Mouse (Mus musculus) spleen, postnatal 0 days (tissue): ENCODE data around the gene Cygb. TPM values are rescaled to one million over a fixed set of nuclear protein-coding genes. Genes with fewer than 3 reads are reported as not detected.

Source experiments
- polyA plus RNA-seq: library from polyadenylated mRNA; unstranded; fragments of >200 nt; fragmentation: Nextera tagmentation; extraction: Ambion mirVana; gene quantifications from 2 replicates; pipeline ENCODE4 v1.2.1, GENCODE M21; 2015

Gene Cygb
- polyA plus RNA-seq: 5.5 and 7.3 TPM in 2 replicates

DNA sequence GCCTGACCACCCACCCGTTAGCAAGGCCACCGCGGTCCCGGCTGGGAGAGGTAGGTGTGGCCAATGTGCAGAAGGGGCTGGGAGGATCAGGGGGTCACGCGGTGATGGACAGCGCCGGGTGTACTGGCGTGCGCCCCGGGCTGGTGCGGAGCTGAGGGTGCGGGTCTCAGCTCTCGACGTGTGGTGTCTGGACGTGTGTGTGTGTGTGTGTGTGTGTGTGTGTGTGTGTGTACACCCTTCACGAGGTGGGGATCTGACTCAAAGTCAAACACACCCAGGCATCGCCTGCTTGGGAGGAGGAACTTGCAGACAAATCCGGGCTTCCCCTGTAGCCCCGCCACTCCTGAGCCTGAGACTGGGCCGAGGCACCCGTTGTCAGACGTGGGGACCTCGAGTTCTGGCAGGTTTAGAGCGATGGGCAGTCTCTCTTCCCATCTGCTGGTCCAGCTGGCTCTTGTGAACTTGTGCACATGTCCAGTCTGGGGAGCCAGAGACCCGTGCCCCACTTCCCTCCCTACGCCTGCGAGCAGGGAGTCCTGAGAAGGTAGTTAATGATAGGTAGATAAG is at the start of gene Cygb:
Gene Cygb (minus strand): TSS at position 59 of the 567 bp plus-strand sequence.

GRCm38 (mm10) chr11:116653234-116653633 is 879 bp downstream of the Cygb start, which contains the start of gene Prcd:
Prcd (plus strand) TSS chr11:116653534.

DNA sequence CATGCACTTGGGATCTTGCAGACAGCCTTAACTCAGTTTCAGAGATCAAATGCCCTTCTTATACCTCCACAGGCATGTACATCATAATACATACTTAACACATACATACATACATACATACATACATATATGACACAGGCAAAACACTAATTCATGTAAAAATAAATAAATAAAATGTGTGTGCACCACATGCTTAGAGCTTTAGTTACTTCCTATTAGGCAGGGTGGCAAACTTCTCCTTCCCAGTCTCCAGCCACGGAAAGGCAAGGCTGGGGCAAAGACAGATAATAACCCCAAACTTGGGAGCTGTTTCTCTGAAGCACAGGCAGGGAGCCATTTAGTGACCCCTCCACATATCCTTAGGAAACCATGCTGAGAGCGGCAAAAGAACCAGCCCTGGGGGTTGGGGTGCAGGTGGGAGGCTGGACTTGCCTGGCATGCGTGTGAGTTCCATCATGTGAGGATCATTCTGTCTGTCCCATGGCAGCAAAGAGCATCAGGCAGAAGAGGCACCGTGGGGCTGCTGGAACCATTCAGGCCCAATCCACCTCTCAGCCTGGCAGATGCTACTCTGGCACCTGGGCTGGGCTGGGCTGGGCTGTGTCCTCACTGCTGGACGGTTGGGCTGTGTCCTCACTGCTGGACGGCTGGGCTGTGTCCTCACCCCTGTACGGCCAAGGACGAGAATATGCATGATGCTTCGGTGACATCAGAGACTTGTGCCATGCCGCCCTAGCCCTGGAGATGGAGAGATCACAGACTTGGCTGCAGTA is 27.6 kb downstream of the Cygb start, which contains the start of gene Rhbdf2:
Gene Rhbdf2 (minus strand): TSS at position 721 of the 773 bp plus-strand sequence.

Other genes starting within 250 kb of the Cygb start
- 2.4 and 3.9 TPM in 2 replicates for gene Rnf157, start 241.3 kb downstream of the Cygb start, polyA plus RNA-seq
- 55.6 and 56.2 TPM in 2 replicates for gene Ubald2, start 220.2 kb downstream of the Cygb start, polyA plus RNA-seq
- gene Qrich2, start 188.1 kb downstream of the Cygb start, polyA plus RNA-seq: 0.05 TPM in 1 of 2 replicates, not detected in the other
- gene Prpsap1, start 160.1 kb downstream of the Cygb start, polyA plus RNA-seq: 58.5 and 67.8 TPM in 2 replicates
- 90.3 and 93.6 TPM in 2 replicates for gene Sphk1, start 123.4 kb downstream of the Cygb start, polyA plus RNA-seq
- gene Ube2o, start 72.9 kb downstream of the Cygb start, polyA plus RNA-seq: 26.9 and 34.7 TPM in 2 replicates
- 0.11 and 0.18 TPM in 2 replicates for gene Aanat, start 67.9 kb downstream of the Cygb start, polyA plus RNA-seq
- 7.3 and 10.1 TPM in 2 replicates for gene Rhbdf2, start 27.3 kb downstream of the Cygb start, polyA plus RNA-seq
- gene Prcd, start 779 bp downstream of the Cygb start, polyA plus RNA-seq: 0.56 and 0.72 TPM in 2 replicates
- gene St6galnac1, start 121.2 kb upstream of the Cygb start, polyA plus RNA-seq: not detected in 2 replicates
- 8.9 and 12.7 TPM in 2 replicates for gene Mxra7, start 173.7 kb upstream of the Cygb start, polyA plus RNA-seq
- 45.9 and 46.3 TPM in 2 replicates for gene Mettl23, start 189.0 kb upstream of the Cygb start, polyA plus RNA-seq
- 28.6 and 29.2 TPM in 2 replicates for gene Jmjd6, start 189.1 kb upstream of the Cygb start, polyA plus RNA-seq
- gene Mfsd11, start 198.1 kb upstream of the Cygb start, polyA plus RNA-seq: 19.3 and 20.5 TPM in 2 replicates
- 583 and 603 TPM in 2 replicates for gene Srsf2, start 198.8 kb upstream of the Cygb start, polyA plus RNA-seq